Mouse (Mus musculus) thymus, postnatal 10 days (tissue): ENCODE data around the gene Lrrc39.

Source experiments
- DNase-seq, 2 experiments: peaks; one replicate each; pipeline ENCODE4 v3.0.0; 2021; ENCODE audit warnings: low spot score in 2 of 2

Gene Lrrc39

GRCm38 (mm10) chr3:116604570-116604969, 41.8 kb downstream of the Lrrc39 start:
- DNase-seq = no peak

GRCm38 (mm10) chr3:116614295-116614892, 51.6 kb downstream of the Lrrc39 start, which contains the start of gene Trmt13:
Trmt13 (minus strand) TSS chr3:116614587.
- no peak for DNase-seq

GRCm38 (mm10) chr3:116615318-116616068, 52.7 kb downstream of the Lrrc39 start:
- no peak for DNase-seq

GRCm38 (mm10) chr3:116618855-116619254, 56.1 kb downstream of the Lrrc39 start:
- no peak for DNase-seq

- DNase-seq = no peak
Observed at GRCm38 (mm10) chr3:116620636-116621370, 58.0 kb downstream of the Lrrc39 start.

- no peak for DNase-seq
Observed at GRCm38 (mm10) chr3:116622641-116623040, 59.9 kb downstream of the Lrrc39 start.

GRCm38 (mm10) chr3:116631459-116631858, 68.7 kb downstream of the Lrrc39 start:
- no peak for DNase-seq
